Mouse (Mus musculus) forebrain, embryonic 14.5 days (tissue): ENCODE measurements around the gene Ilf3. TPM values are rescaled to one million over a fixed set of nuclear protein-coding genes. Genes with fewer than 3 reads are reported as not detected.

Experiments used
- ATAC-seq: fragments of 200-750 bp; cut with Nextera tagmentation; 2 replicates; pipeline ENCODE4 v1.8.0; 2017; ENCODE audit warnings: mild to moderate bottlenecking, moderate library complexity
- DNase-seq: peaks from one replicate; pipeline ENCODE4 v3.0.0-alpha.2; 2015; ENCODE audit warnings: low spot score
- H3K27ac ChIP-seq: fragments of 300-500 bp; sonication (generic); 2 replicates; pipeline ENCODE4 v1.5.1; 2014; ENCODE audit warnings: low read depth, mild to moderate bottlenecking, control low read depth, low read length, moderate library complexity
- H3K27me3 ChIP-seq: fragments of 300-500 bp; sonication (generic); replicated peaks from 2 replicates; pipeline ENCODE4 v1.6.1; 2014; ENCODE audit warnings: low read length, control low read depth, mixed read lengths; ENCODE audit not compliant: control insufficient read depth, insufficient read depth
- H3K36me3 ChIP-seq: fragments of 300-500 bp; sonication (generic); 2 replicates; pipeline ENCODE4 v1.6.1; 2014; ENCODE audit warnings: low read length, control low read depth; ENCODE audit not compliant: control insufficient read depth, insufficient read depth
- H3K4me1 ChIP-seq: fragments of 300-500 bp; sonication (generic); 2 replicates; pipeline ENCODE4 v1.6.1; 2014; ENCODE audit warnings: antibody characterized with exemption, low read length, control low read depth; ENCODE audit not compliant: control insufficient read depth, insufficient read depth
- H3K4me2 ChIP-seq: fragments of 300-500 bp; sonication (generic); 2 replicates; pipeline ENCODE4 v1.6.1; 2014; ENCODE audit warnings: mild to moderate bottlenecking, control low read depth, low read length
- H3K4me3 ChIP-seq: fragments of 300-500 bp; sonication (generic); 2 replicates; pipeline ENCODE4 v1.5.1; 2014; ENCODE audit warnings: low read depth, low read length, control low read depth
- H3K9ac ChIP-seq: fragments of 300-500 bp; sonication (generic); 2 replicates; pipeline ENCODE4 v1.6.1; 2014; ENCODE audit warnings: mild to moderate bottlenecking, low read length, control low read depth, moderate library complexity
- H3K9me3 ChIP-seq: fragments of 300-500 bp; sonication (generic); replicated peaks from 2 replicates; pipeline ENCODE4 v1.6.1; 2016; ENCODE audit warnings: low read length, control low read depth, mixed read lengths; ENCODE audit not compliant: control insufficient read depth
- WGBS: fragments of 180-500 bp; shearing (Covaris S2); extraction: QIAGEN DNeasy Blood & Tissue Kit; methylation state at CpG from one replicate; pipeline ENCODE4 v1.1.7; 2014; 5-methylcytosine and 5-hydroxymethylcytosine counted together
- polyA plus RNA-seq: library from polyadenylated mRNA; unstranded; fragments of >200 nt; fragmentation: Nextera tagmentation; extraction: Ambion mirVana; gene quantifications from 2 replicates; pipeline ENCODE4 v1.2.1, GENCODE M21; 2014

The Ilf3 gene
- polyA plus RNA-seq, 1 experiment from 2014 or later = 249 TPM

DNA sequence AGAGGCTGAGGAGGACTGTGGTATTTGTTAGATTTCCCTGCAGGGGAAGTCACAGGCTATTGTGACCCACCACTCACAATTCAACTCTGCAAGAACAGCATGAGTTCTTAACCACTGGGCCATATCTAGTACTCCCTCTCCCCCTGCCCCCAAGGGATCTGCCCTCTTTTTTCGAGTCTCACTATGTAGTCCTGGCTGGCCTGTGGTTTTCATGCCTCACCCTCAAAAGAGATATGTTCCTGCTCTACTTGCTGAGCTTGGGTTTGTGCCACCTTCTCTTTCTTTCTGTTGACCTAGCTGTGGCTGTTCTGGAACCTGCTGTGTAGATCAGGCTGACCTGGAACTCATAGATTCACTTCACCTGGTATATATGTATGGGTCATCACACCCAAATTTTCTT, 4.8 kb downstream of the Ilf3 start:
- Histone ChIP-seq H3K36me3 (peaks cover 9% of the 10 kb centered on the region; the same call in 1 of the 2 replicates), H3K4me2 (no peak overlapping the region), H3K4me3 (no peak overlapping the region), H3K9ac (no peak overlapping the region), H3K27me3 (no peaks in the 10 kb centered on the region), H3K9me3 (no peaks in the 10 kb centered on the region), H3K27ac (no peak overlapping the region), H3K4me1 (peaks cover 18% of the 10 kb centered on the region; the same call in 1 of the 2 replicates)
- WGBS = 83% methylated on average over 1 of the region's 1 CpGs
- DNase-seq (no peak), ATAC-seq (no peak)

DNA sequence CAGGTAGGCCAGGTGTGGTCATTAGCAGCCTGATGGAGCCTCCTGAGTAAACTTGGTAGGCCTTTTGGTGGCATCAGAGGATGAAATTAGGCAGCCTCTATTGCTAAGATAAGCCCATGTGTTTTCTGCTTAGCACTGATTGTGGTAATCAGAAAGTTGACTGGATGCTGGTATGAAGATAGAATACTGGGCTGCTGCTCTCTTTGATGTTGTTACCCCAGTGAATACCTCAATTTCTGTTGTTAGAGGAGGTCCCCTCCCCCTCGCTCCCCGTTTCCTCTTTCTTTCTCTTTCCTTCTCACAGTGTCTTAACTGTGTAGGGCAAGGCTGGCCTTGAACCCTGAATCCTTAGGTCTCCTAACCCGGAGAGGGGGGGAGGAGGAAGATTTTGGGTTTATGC, 11.5 kb downstream of the Ilf3 start:
- H3K9me3 ChIP-seq = no peaks in the 10 kb centered on the region
- peaks cover under 1% of the 10 kb centered on the region; the same call in 1 of the 2 replicates for H3K4me1 ChIP-seq
- H3K27ac ChIP-seq = no peak overlapping the region
- WGBS = 85% methylated on average over 3 of the region's 3 CpGs
- DNase-seq = no peak
- peaks cover 12% of the 10 kb centered on the region for H3K36me3 ChIP-seq
- 0 out of 2 replicates have a peak, but pooled peaks have one; percentile 15 for ATAC-seq
- no peak overlapping the region for H3K4me2 ChIP-seq
- no peak overlapping the region for H3K4me3 ChIP-seq
- H3K27me3 ChIP-seq = no peaks in the 10 kb centered on the region
- H3K9ac ChIP-seq = no peak overlapping the region

DNA sequence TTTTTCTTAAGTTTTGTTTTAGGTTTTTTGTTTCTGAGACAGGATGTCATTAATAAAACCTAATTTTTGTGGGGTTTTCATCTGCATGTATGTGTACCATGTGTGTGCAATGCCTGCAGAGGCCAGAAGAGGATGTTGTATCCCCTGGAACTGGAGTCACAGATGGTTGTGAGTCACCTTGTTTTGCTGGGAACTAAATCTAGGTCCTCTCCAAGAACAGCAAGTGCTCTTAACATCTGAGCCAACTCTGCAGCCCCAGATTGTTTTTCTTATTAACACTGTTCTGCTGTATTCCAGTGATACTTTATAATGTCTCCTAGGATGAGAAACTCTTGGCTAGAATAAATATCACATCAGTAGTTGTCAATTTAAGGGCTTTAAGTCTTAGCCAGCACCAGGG, 13.2 kb downstream of the Ilf3 start:
- H3K27me3 ChIP-seq = no peaks in the 10 kb centered on the region
- no peak for ATAC-seq
- H3K4me1 ChIP-seq = peaks cover 2% of the 10 kb centered on the region; the same call in 1 of the 2 replicates

GRCm38 (mm10) chr9:21383966-21384365, 16.3 kb downstream of the Ilf3 start:
- peaks cover 26% of the 10 kb centered on the region for H3K36me3 ChIP-seq
- H3K4me3 ChIP-seq = no peak overlapping the region
- H3K4me1 ChIP-seq = peaks cover 2% of the 10 kb centered on the region; the same call in 1 of the 2 replicates
- no peak overlapping the region for H3K9ac ChIP-seq
- no peak for DNase-seq
- no peaks in the 10 kb centered on the region for H3K9me3 ChIP-seq
- no peaks in the 10 kb centered on the region for H3K27me3 ChIP-seq
- no peak overlapping the region for H3K27ac ChIP-seq
- H3K4me2 ChIP-seq = no peak overlapping the region
- no peak for ATAC-seq

More for the DNA sequence above, 13.2 kb downstream of the Ilf3 start:
- no peak overlapping the region for H3K9ac ChIP-seq
- peaks cover 12% of the 10 kb centered on the region for H3K36me3 ChIP-seq
- no peaks in the 10 kb centered on the region for H3K9me3 ChIP-seq
- no peak overlapping the region for H3K4me2 ChIP-seq
- H3K4me3 ChIP-seq = no peak overlapping the region
- no peak overlapping the region for H3K27ac ChIP-seq
- no peak for DNase-seq

- peaks cover 100% of the 10 kb centered on the region for H3K36me3 ChIP-seq
- WGBS = 93% methylated on average over 10 of the region's 10 CpGs
- no peak overlapping the region for H3K9ac ChIP-seq
- no peaks in the 10 kb centered on the region for H3K27me3 ChIP-seq
- no peak overlapping the region for H3K4me3 ChIP-seq
- H3K4me2 ChIP-seq = no peak overlapping the region
- no peaks in the 10 kb centered on the region for H3K9me3 ChIP-seq
- H3K4me1 ChIP-seq = no peaks in the 10 kb centered on the region
- no peak for DNase-seq
- H3K27ac ChIP-seq = no peak overlapping the region
- no peak for ATAC-seq
Measured at GRCm38 (mm10) chr9:21392646-21393175, 25.0 kb downstream of the Ilf3 start.

- no peaks in the 10 kb centered on the region for H3K9me3 ChIP-seq
- H3K4me3 ChIP-seq = no peak overlapping the region
- no peak overlapping the region for H3K4me2 ChIP-seq
- H3K27me3 ChIP-seq = no peaks in the 10 kb centered on the region
- H3K27ac ChIP-seq = no peak overlapping the region
- WGBS = 87% methylated on average over 3 of the region's 3 CpGs
- ATAC-seq (no peak), DNase-seq (no peak)
- peaks cover 100% of the 10 kb centered on the region for H3K36me3 ChIP-seq
- no peak overlapping the region for H3K9ac ChIP-seq
- H3K4me1 ChIP-seq = no peaks in the 10 kb centered on the region
Measured at GRCm38 (mm10) chr9:21395692-21396091, 28.0 kb downstream of the Ilf3 start.

DNA sequence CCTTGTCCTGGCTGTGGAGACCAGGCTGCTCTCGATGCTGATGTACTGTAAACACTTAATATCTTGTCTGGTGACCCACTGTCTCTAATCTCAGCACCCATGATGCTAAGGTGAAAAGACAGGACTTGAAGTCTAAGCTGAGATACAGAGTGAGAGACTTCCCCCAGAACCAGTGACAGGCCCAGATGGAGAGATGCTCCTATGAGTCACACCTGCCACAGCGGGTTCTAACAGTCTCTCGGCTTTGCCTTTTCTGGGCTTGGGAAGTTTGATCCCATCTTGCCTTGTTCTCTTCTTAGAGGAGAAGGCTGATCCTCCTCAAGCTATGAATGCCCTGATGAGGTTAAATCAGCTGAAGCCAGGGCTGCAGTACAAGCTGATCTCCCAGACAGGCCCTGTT, 29.5 kb downstream of the Ilf3 start:
- 94% methylated on average over 3 of the region's 3 CpGs for WGBS
- ATAC-seq = no peak
- no peaks in the 10 kb centered on the region for H3K9me3 ChIP-seq
- peaks cover 100% of the 10 kb centered on the region for H3K36me3 ChIP-seq
- H3K9ac ChIP-seq = no peak overlapping the region
- no peaks in the 10 kb centered on the region for H3K4me1 ChIP-seq
- H3K27me3 ChIP-seq = no peaks in the 10 kb centered on the region
- no peak for DNase-seq
- H3K4me2 ChIP-seq = no peak overlapping the region
- H3K27ac ChIP-seq = no peak overlapping the region
- H3K4me3 ChIP-seq = no peak overlapping the region

DNA sequence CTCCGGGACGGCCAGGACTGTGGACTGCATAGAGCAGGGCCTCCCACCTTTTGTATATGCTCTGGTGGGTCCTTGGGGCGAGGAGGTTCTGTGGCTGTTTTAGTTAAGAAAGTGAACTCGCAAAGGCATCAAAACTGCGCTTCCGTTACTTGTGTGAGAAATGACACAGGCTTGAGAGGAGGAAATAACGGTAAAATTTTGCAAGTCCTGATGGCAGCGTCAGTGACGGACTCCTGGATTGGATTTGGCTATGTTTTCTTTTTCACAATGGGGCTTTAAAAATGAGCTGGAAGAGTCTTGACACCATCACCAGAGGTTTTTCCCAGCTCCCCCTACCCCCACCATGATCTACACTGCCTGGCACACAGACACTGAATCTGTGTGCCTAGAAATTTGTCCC, 33.4 kb downstream of the Ilf3 start:
- Histone ChIP-seq H3K9ac (no peak overlapping the region), H3K4me3 (no peak overlapping the region), H3K4me2 (no peak overlapping the region), H3K27me3 (no peaks in the 10 kb centered on the region), H3K4me1 (no peaks in the 10 kb centered on the region), H3K36me3 (peaks cover 100% of the 10 kb centered on the region), H3K27ac (no peak overlapping the region), H3K9me3 (no peaks in the 10 kb centered on the region)
- 94% methylated on average over 9 of the region's 9 CpGs for WGBS
- DNase-seq = no peak
- no peak for ATAC-seq

DNA sequence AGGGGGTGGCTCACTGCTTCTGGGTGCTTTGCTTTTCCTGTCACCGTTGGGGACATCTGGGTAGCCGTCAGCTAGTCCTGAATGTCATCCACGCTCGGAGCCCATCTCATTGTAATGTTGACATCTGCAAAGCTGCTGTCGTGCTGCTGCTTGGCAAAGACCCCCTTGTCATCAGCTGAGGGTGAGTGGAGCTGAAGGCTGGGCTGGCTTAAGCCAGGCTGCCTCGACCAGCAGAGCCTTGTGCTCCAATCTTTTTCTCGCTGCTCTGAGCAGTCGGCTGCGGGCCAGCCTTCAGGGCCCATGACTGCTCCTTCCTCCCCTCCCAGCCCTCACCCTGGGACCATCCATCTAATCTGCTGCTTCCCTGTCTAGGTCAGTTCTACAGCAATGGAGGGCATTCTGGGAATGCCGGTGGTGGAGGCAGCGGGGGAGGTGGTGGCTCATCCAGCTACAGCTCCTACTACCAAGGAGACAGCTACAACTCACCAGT, 35.1 kb downstream of the Ilf3 start:
- WGBS = 84% methylated on average over 11 of the region's 11 CpGs
- no peak for ATAC-seq
- H3K36me3 ChIP-seq = peaks cover 98% of the 10 kb centered on the region
- H3K4me2 ChIP-seq = no peak overlapping the region
- DNase-seq = no peak
- H3K27me3 ChIP-seq = no peaks in the 10 kb centered on the region
- H3K4me1 ChIP-seq = no peaks in the 10 kb centered on the region
- H3K4me3 ChIP-seq = no peak overlapping the region
- no peak overlapping the region for H3K27ac ChIP-seq
- H3K9me3 ChIP-seq = no peaks in the 10 kb centered on the region
- H3K9ac ChIP-seq = no peak overlapping the region
